Mouse (Mus musculus) liver, postnatal 0 days (tissue): ENCODE data around the gene Tek.

Source experiments
- CTCF ChIP-seq: sonication (generic); IDR thresholded peaks from 2 replicates; pipeline ENCODE4 v1.5.1; 2016; ENCODE audit warnings: antibody characterized with exemption, low read depth
- EP300 ChIP-seq: IDR thresholded peaks from 2 replicates; pipeline ENCODE4 v1.6.1; 2016; ENCODE audit warnings: antibody characterized with exemption, low read depth, mild to moderate bottlenecking

DNA sequence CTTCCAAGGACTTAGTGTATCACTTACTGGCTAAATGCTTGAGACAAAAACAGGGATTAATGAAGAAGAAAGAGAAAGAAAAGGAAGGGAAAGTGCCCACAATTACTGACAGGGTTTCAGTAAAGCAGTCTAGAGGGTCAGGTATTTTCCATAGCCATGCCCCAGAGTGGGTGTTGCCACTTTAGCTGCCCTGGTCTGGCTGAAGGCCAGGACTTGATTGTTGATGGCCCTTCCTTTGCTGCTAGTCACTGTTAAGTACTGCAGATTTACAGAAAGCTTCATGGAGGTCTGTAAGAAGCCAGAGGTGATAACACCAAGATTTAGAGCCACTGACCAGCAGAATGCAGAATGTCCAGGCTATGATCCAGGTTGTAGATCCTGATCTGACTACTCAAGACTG lies 6.4 kb upstream of the Tek start:
- TF ChIP-seq CTCF (no peak), EP300 (no peak)
